Mouse (Mus musculus) spleen, postnatal 10 days (tissue): ENCODE results near the gene Mmp15.

Experiments used
- DNase-seq, 2 experiments: peaks; one replicate each; pipeline ENCODE4 v3.0.0; 2021 to 2022; ENCODE audit warnings: low spot score in 2 of 2

Gene Mmp15

GRCm38 (mm10) chr8:95352151-95352870 lies at the start of gene Mmp15:
Mmp15 (plus strand) TSS chr8:95352268.
- no peak for DNase-seq

- DNase-seq: peak in 1 of 2 experiments; percentile 54
Measured at GRCm38 (mm10) chr8:95302410-95302809, 49.7 kb upstream of the Mmp15 start.

- DNase-seq: no peak
Measured at GRCm38 (mm10) chr8:95305526-95305925, 46.5 kb upstream of the Mmp15 start.

GRCm38 (mm10) chr8:95306431-95306830 lies 45.6 kb upstream of the Mmp15 start, which contains the start of gene Cngb1:
Cngb1 (minus strand) TSS chr8:95306585.
- no peak for DNase-seq

GRCm38 (mm10) chr8:95310342-95310970 lies 41.6 kb upstream of the Mmp15 start, which contains the start of gene Tepp:
Tepp (plus strand) TSS chr8:95310566.
- DNase-seq: no peak

GRCm38 (mm10) chr8:95312836-95313235 lies 39.2 kb upstream of the Mmp15 start:
- DNase-seq: peak in 1 of 2 experiments; percentile 41

GRCm38 (mm10) chr8:95313857-95314256 lies 38.2 kb upstream of the Mmp15 start:
- DNase-seq: no peak

GRCm38 (mm10) chr8:95314707-95315106 lies 37.4 kb upstream of the Mmp15 start:
- DNase-seq: no peak

- no peak for DNase-seq
Measured at GRCm38 (mm10) chr8:95315350-95315749, 36.7 kb upstream of the Mmp15 start.

GRCm38 (mm10) chr8:95320224-95321139 lies 31.6 kb upstream of the Mmp15 start:
- peak; percentile 41 to 79 for DNase-seq

GRCm38 (mm10) chr8:95323201-95323600 lies 28.9 kb upstream of the Mmp15 start:
- no peak for DNase-seq

GRCm38 (mm10) chr8:95324646-95325045 lies 27.4 kb upstream of the Mmp15 start:
- DNase-seq: no peak

- DNase-seq: no peak
Measured at GRCm38 (mm10) chr8:95326822-95327221, 25.2 kb upstream of the Mmp15 start.

- no peak for DNase-seq
Measured at GRCm38 (mm10) chr8:95327866-95328465, 24.1 kb upstream of the Mmp15 start.

GRCm38 (mm10) chr8:95330367-95330766 lies 21.7 kb upstream of the Mmp15 start:
- DNase-seq: no peak

- no peak for DNase-seq
Measured at GRCm38 (mm10) chr8:95331156-95331719, 20.8 kb upstream of the Mmp15 start.

- peak; percentile 92 to 95 for DNase-seq
Measured at GRCm38 (mm10) chr8:95331720-95332436, 20.2 kb upstream of the Mmp15 start, which contains the start of the genes Zfp319 and Usb1. Zfp319 (minus strand) TSS chr8:95331950. Usb1 (plus strand) TSS chr8:95332284.

GRCm38 (mm10) chr8:95332437-95333199 lies 19.4 kb upstream of the Mmp15 start:
- no peak for DNase-seq

GRCm38 (mm10) chr8:95335706-95336105 lies 16.4 kb upstream of the Mmp15 start:
- no peak for DNase-seq

- DNase-seq: no peak
Measured at GRCm38 (mm10) chr8:95336363-95336762, 15.7 kb upstream of the Mmp15 start.
